Mouse (Mus musculus) left cerebral cortex, postnatal 14 days (tissue): ENCODE measurements at regions not wholly inside any gene's neighbourhood (a gene's known extent, or its start where the extent isn't known, plus 50 kb on each side); places are given as distances from the start of the nearest gene placed in this dataset.

Experiments used
- DNase-seq, 2 experiments: peaks; one replicate each; pipeline ENCODE4 v3.0.0; 2021 to 2022; ENCODE audit warnings: low spot score in 2 of 2, mixed read lengths in 1 of 2
- intact Hi-C: fragments of 180-260 bp; cut with DNase I; formaldehyde crosslinking; loops from one replicate; pipeline ENCODE4 v1.15.1; 2025

- intact Hi-C loops = no loop called here
- no peak for DNase-seq
These were observed 223.0 kb upstream of the Spred2 start for GRCm38 (mm10) chr11:19701198-19701597.

- DNase-seq = no peak
- intact Hi-C loops = no loop called here
These were observed 215.4 kb upstream of the Spred2 start for GRCm38 (mm10) chr11:19708821-19709220.

- no peak for DNase-seq
- intact Hi-C loops = no loop called here
These were observed 214.8 kb upstream of the Spred2 start for GRCm38 (mm10) chr11:19709337-19709736.

- intact Hi-C loops = no loop called here
- peak; percentile 13 to 38 for DNase-seq
These were observed 211.1 kb upstream of the Spred2 start for GRCm38 (mm10) chr11:19713091-19713490.

- peak in 1 of 2 experiments; percentile 16 for DNase-seq
- intact Hi-C loops = no loop called here
These were observed 210.6 kb upstream of the Spred2 start for GRCm38 (mm10) chr11:19713597-19713996.

GRCm38 (mm10) chr11:19714211-19714610 lies 210.0 kb upstream of the Spred2 start:
- intact Hi-C loops = no loop called here
- no peak for DNase-seq

GRCm38 (mm10) chr11:19714888-19715595 lies 209.1 kb upstream of the Spred2 start:
- intact Hi-C loops = no loop called here
- DNase-seq = no peak

GRCm38 (mm10) chr11:19718165-19718564 lies 206.0 kb upstream of the Spred2 start:
- no peak for DNase-seq
- intact Hi-C loops = no loop called here

GRCm38 (mm10) chr11:19729031-19729430 lies 195.1 kb upstream of the Spred2 start:
- intact Hi-C loops = no loop called here

GRCm38 (mm10) chr11:19730747-19731146 lies 193.4 kb upstream of the Spred2 start:
- no peak for DNase-seq

More at GRCm38 (mm10) chr11:19729031-19729430, 195.1 kb upstream of the Spred2 start:
- no peak for DNase-seq

GRCm38 (mm10) chr11:19736076-19736475 lies 188.1 kb upstream of the Spred2 start:
- intact Hi-C loops = no loop called here
- no peak for DNase-seq

More at GRCm38 (mm10) chr11:19730747-19731146, 193.4 kb upstream of the Spred2 start:
- intact Hi-C loops = no loop called here

- intact Hi-C loops = no loop called here
- DNase-seq = no peak
These were observed 187.2 kb upstream of the Spred2 start for GRCm38 (mm10) chr11:19736926-19737325.

GRCm38 (mm10) chr11:19737331-19737730 lies 186.8 kb upstream of the Spred2 start:
- no peak for DNase-seq
- intact Hi-C loops = no loop called here

GRCm38 (mm10) chr11:19737807-19738206 lies 186.4 kb upstream of the Spred2 start:
- intact Hi-C loops = no loop called here
- no peak for DNase-seq

GRCm38 (mm10) chr11:19739527-19740151 lies 184.5 kb upstream of the Spred2 start:
- DNase-seq = no peak
- intact Hi-C loops = no loop called here

- DNase-seq = no peak
- intact Hi-C loops = no loop called here
These were observed 183.6 kb upstream of the Spred2 start for GRCm38 (mm10) chr11:19740562-19740961.

- no peak for DNase-seq
- intact Hi-C loops = no loop called here
These were observed 176.8 kb upstream of the Spred2 start for GRCm38 (mm10) chr11:19747097-19747972.

GRCm38 (mm10) chr11:19747973-19748559 lies 176.1 kb upstream of the Spred2 start:
- intact Hi-C loops = no loop called here
- no peak for DNase-seq

- intact Hi-C loops = no loop called here
- DNase-seq = no peak
These were observed 165.3 kb upstream of the Spred2 start for GRCm38 (mm10) chr11:19758892-19759291.
